Mouse (Mus musculus) thymus, adult 2 months (tissue): ENCODE measurements around the gene Cdh13.

ENCODE experiments used
- CTCF ChIP-seq: fragments of 200-500 bp; IDR thresholded peaks from 2 replicates; pipeline ENCODE4 v1.5.1; 2012; ENCODE audit warnings: mild to moderate bottlenecking, control low read depth, low read length, moderate library complexity, borderline replicate concordance; ENCODE audit not compliant: control insufficient read depth, poor library complexity, insufficient read depth; ENCODE audit errors: extremely low read depth
- POLR2A ChIP-seq: fragments of 200-500 bp; IDR thresholded peaks from 2 replicates; pipeline ENCODE4 v1.6.1; 2012; ENCODE audit warnings: mild to moderate bottlenecking, low read length, control low read depth, moderate library complexity; ENCODE audit not compliant: control insufficient read depth, poor library complexity, insufficient read depth; ENCODE audit errors: extremely low read depth

DNA sequence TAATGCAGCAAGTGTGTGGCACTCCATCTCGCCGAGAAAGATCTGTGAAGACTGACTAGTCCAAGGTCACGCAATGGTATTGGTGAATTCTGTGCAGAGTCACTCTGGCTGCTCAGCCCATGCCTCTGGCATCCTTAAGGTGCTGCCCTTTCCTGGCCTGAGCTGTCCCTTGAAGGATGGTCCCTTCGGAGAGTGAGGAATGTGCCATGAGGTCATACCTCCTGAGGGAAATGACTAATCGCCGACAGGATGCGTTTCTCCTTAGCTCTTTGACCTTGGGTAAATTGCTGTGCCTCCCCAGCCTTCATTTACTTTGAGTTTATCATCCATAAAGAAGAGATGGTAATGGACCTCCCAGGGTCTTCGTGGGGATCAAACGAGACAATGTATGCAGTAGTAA, 395.8 kb downstream of the Cdh13 start:
- TF ChIP-seq CTCF: no peak
- TF ChIP-seq POLR2A: no peak
